Mouse (Mus musculus) B cell, adult 62 days (primary cell): Measurements from ENCODE around the gene Iqcf3. TPM values are rescaled to one million over a fixed set of nuclear protein-coding genes. Genes with fewer than 3 reads are reported as not detected.

Source experiments
- total RNA-seq: library from RNA; stranded (reverse); gene quantifications from 4 replicates; pipeline ENCODE4 v1.2.4, GENCODE M21; 2023

The Iqcf3 gene
- total RNA-seq = not detected in 4 replicates

DNA sequence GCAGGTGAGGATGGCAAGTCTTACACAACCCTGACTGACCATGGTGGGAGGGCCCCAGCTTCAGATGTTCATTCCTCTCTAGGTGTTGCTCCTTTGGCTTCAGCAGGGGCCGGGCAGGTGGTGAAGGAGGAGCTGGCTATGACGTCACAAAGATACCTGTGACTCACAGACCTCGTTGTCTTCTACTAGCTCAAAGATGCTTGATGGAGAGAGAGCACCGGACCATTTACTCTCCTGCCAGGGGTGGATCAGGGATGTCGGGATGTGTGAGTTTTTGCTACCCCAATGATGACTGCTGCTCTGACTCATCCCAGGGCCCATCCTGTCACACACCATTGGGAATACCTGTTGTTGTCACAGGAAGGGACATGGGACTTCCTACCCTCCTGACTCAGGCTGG, at the start of gene Iqcf3:
Gene Iqcf3, minus strand, starts transcription at position 101 of the 400 bp plus-strand sequence.

DNA sequence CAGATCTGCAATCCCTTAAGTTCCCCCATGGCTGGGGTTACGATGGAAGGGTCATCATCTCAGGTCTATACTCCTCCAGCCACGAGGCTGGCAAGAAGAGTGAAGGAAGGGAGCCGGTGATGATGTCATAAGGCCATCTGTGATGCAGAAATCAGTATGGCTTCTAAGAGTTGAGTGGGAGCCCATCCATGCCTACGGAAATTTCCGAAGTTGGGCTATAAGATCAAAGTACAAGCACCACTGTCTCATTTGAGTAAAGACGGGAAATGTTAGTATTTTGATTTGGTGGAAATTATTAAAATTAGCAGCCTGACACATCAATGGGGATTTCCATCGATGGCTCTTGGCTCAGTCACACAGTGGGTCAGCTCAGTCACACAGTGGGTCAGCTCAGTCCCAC, 9.5 kb upstream of the Iqcf3 start, which contains the start of gene Iqcf4:
Gene Iqcf4, minus strand, starts transcription at position 101 of the 400 bp plus-strand sequence.

DNA sequence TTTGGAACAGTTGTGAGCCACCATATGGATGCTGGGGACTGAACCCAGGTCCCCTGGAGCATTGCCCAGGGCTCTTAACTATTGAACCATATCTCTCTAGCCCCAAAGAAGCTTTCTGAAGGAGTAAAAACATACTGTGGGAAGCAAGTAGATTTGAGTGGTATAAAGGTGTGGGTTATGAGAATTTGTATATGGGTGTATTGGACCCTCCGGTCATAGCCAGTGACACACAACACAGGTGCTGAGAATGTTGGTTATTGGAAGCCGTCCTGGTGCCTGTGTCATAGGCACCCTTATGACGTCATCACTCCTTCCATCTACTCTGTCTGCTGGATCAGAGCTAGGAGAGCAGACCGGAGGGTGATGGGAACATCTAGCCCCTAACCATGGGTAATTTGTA, 47.2 kb downstream of the Iqcf3 start, which contains the start of gene Iqcf5:
Gene Iqcf5, plus strand, starts transcription at position 301 of the 400 bp plus-strand sequence.

DNA sequence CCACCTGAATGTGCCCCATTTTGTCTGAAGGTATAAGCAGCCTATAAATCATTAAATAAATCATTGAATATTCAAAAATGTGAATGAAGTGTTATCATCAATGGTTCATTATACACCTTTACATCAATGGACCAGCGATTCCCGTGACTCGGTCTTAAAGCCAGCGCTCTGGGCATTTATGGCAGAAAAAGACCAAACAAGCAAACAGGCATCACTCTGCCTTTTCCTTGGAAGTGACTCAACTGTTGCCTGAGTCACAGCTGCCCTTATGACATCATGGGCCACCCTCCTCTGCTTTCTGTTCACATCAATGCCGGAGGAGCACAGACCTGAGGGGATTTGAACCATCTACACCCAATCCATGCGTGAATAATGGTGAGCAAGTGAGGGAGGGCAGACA, 61.8 kb downstream of the Iqcf3 start, which contains the start of gene Iqcf1:
Gene Iqcf1, plus strand, starts transcription at position 301 of the 400 bp plus-strand sequence.

DNA sequence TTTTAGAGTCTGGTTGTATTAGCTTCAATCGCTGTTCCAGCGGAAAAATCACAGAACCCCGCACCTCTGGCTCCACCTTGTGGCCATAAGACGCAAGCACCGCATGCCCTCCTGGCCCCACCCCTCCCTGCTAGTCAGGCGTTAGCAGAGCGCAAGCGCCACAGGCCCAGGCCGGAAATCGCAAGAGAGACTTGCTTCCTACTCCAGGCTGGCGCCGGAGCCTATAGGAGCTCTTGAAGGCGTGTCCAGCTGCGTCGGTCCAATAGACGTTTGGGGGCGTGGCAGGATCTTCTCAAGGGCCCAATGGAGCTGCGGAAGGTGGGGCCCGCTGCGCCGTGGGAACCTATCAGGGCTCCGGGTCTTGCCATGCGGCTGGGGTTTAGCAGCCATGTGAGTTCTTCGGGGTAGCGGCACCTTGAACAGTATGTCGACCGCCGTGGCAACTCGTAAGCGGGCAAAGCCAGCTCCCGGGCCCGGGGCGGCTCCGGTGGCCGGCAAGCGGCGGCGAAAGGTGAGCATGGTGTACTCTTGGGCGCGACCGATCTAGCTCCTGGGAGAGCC, 84.4 kb downstream of the Iqcf3 start, which contains the start of gene Parp3:
Gene Parp3, minus strand, starts transcription at position 26 of the 561 bp plus-strand sequence.

DNA sequence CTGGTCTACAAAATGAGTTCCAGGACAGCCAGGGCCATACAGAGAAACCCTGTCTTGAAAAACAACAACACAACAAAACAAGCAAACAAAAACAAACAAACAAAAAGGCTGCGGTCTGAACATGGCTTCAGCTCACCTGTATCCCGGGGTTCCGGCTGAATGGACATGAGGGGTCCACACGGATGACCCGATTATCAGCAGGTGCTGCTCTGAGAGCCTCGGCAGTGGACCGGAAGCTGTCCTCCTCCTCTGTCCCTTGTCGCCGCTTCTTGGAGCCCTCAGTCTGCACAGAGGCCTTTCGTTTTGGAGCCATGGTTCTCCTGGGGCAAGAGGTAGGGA, 85.8 kb downstream of the Iqcf3 start, which contains the start of gene Rrp9:
Gene Rrp9, plus strand, starts transcription at position 301 of the 339 bp plus-strand sequence.

DNA sequence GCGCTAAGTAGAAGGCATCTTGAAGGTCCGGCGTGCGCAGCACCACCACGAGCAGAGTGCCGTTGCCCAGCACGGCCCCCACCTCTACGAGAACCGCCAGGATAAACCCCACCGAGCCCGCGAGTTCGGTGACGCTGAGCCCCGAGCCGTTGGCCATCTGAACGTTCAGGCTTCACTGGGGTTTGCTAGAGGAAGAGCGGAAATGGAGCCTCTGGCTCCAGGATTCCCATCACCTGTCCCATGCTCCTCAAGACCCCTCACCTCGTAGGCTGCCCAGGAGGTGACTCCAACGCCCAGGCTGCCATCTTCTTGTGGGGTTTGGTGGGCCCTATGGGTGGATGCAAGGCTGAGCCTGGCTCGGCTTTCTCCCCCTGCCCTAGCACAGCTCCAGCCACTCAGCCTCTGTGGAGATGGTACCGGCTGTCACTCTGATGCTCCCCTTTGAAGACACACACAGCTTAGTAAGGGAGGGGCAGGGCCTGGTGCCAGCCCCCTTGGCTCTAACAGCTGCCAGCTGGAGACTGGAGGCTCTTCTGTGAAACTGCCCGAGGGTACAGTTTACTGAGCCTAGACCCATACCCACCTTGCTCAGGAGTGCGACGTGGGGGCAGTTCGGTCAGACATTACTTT, 95.7 kb downstream of the Iqcf3 start, which contains the start of gene Gpr62:
Gene Gpr62, minus strand, starts transcription at position 368 of the 630 bp plus-strand sequence.

DNA sequence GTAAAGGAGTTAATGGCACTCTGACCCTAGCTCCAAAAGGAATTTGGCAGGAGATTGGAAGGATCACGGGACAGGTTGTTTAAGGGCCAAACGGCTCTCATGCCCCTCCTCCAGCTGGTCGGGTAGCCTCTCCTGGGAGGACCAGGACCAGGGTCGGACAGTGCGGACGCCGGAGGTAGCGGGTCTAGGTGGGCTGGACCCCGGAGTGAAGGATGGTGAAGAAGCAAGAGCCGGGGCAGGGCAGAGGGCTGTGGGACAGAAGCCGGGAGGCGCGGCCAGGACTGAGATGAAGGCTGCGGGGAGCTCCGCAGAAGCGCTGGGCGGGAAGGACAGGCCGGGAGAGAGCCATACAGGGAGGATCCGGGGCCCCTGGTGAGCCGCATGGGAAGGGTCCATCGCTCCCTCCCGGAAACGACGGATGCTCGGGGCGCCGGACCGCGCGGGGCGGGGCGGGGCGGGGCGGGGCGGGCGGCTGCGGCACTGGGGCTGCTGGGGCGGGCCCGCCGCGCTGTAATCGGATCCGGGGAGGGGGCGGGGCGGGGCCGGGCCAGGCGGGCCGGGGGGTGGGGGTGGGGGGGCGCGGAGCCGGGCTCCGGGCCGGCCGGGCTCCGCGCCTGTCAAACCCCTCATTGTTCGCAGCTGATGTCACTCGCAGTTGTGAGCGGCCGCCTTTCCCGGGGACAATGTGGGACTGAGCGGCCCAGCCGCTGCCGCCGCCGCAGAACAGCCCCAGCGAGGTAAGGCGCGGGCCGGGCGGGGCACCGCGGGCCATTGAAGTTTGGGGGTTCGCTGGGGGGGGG, 108.0 kb downstream of the Iqcf3 start, which contains the start of gene Pcbp4:
Gene Pcbp4, plus strand, starts transcription at position 21 of the 800 bp plus-strand sequence.

Other genes with a start within 250 kb of the Iqcf3 start
- gene Dusp7, start 193.0 kb downstream of the Iqcf3 start, total RNA-seq = 27.9 to 31.0 TPM (median 29.5 TPM) in 4 replicates
- gene Rpl29, start 132.2 kb downstream of the Iqcf3 start, total RNA-seq = 677 to 786 TPM (median 732 TPM) in 4 replicates
- gene Acy1, start 123.3 kb downstream of the Iqcf3 start, total RNA-seq = 16.8 to 19.5 TPM (median 17.8 TPM) in 4 replicates
- 4.4 to 6.3 TPM (median 5.1 TPM) in 4 replicates for gene Abhd14b, start 114.2 kb downstream of the Iqcf3 start, total RNA-seq
- 7.2 to 9.9 TPM (median 8.4 TPM) in 4 replicates for gene Abhd14a, start 114.0 kb downstream of the Iqcf3 start, total RNA-seq
- gene Pcbp4, start 108.3 kb downstream of the Iqcf3 start, total RNA-seq = 4.8 to 8.3 TPM (median 5.7 TPM) in 4 replicates
- 0.30 to 0.66 TPM (median 0.47 TPM) in 3 of 4 replicates, not detected in the other for gene Gpr62, start 95.7 kb downstream of the Iqcf3 start, total RNA-seq
- 51.1 to 62.7 TPM (median 59.3 TPM) in 4 replicates for gene Rrp9, start 85.7 kb downstream of the Iqcf3 start, total RNA-seq
- 43.4 to 56.2 TPM (median 50.5 TPM) in 4 replicates for gene Parp3, start 84.7 kb downstream of the Iqcf3 start, total RNA-seq
- not detected in 4 replicates for gene Iqcf1, start 61.7 kb downstream of the Iqcf3 start, total RNA-seq
- gene Iqcf5, start 47.1 kb downstream of the Iqcf3 start, total RNA-seq = not detected in 4 replicates
- gene Iqcf4, start 9.4 kb upstream of the Iqcf3 start, total RNA-seq = not detected in 4 replicates
- not detected in 4 replicates for gene Iqcf6, start 65.0 kb upstream of the Iqcf3 start, total RNA-seq
- gene Grm2, start 94.5 kb upstream of the Iqcf3 start, total RNA-seq = not detected in 4 replicates
- gene Tex264, start 124.3 kb upstream of the Iqcf3 start, total RNA-seq = 35.4 to 37.0 TPM (median 36.3 TPM) in 4 replicates
- 32.9 to 38.6 TPM (median 35.5 TPM) in 4 replicates for gene Rad54l2, start 227.6 kb upstream of the Iqcf3 start, total RNA-seq